Mouse (Mus musculus): ENCODE measurements around the gene Jade1.

The Jade1 gene

DNA sequence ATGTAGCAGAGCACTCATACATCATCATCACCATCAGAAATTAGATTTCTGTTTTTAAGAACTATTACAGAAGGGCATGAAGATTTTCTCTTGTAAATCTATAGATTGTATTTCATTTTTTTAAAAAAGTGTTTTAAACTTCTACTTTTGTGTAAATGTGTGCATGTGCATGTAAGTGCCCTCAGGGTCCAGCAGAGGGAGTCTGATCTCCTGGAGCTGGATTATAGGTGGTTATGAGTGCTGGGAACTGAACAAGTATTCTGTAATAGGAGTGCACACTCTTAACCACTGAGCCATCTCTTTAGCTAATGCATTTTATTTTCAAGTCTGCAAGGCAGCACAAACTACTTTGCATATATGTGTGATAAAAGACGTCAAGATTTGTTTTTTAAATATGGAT, 100.1 kb downstream of the Jade1 start:
- DNase-seq (ENCODE audit: low read depth in 1 of 2, low spot score in 2 of 2), result no peak

Data from monocyte, adult 2 months (primary cell).